Mouse (Mus musculus) cerebellum, adult 2 months (tissue): Measurements from ENCODE around the gene Sox5. TPM values are rescaled to one million over a fixed set of nuclear protein-coding genes. Genes with fewer than 3 reads are reported as not detected.
A peak's percentile ranks its signal among the peaks of the same experiment; 100 is the strongest.

Source experiments
- DNase-seq, 2 experiments: peaks; one replicate each; pipeline ENCODE4 v3.0.0; 2021
- H3K27ac ChIP-seq: fragments of 200-500 bp; 2 replicates; pipeline ENCODE4 v1.5.1; 2012; ENCODE audit warnings: low read length, control low read depth, inconsistent platforms; ENCODE audit not compliant: insufficient read depth
- H3K27me3 ChIP-seq: fragments of 200-500 bp; 2 replicates; pipeline ENCODE4 v1.6.1; 2012; ENCODE audit warnings: inconsistent platforms, mild to moderate bottlenecking, low read length, moderate library complexity; ENCODE audit not compliant: control insufficient read depth, insufficient read depth
- H3K4me1 ChIP-seq: fragments of 200-500 bp; 2 replicates; pipeline ENCODE4 v1.6.1; 2011; ENCODE audit warnings: low read length; ENCODE audit not compliant: control insufficient read depth, insufficient read depth
- H3K4me3 ChIP-seq: fragments of 200-500 bp; replicated peaks from 2 replicates; pipeline ENCODE3; 2011; ENCODE audit warnings: mild to moderate bottlenecking, low read depth, low read length, control low read depth; ENCODE audit not compliant: insufficient read depth
- CTCF ChIP-seq: fragments of 200-500 bp; IDR thresholded peaks from 2 replicates; pipeline ENCODE4 v1.5.1; 2011; ENCODE audit warnings: low read depth, mild to moderate bottlenecking, control low read depth, low read length, moderate library complexity, borderline replicate concordance; ENCODE audit not compliant: insufficient read depth
- POLR2A ChIP-seq: fragments of 200-500 bp; IDR thresholded peaks from 2 replicates; pipeline ENCODE4 v1.6.1; 2011; ENCODE audit warnings: low read length, control low read depth, borderline replicate concordance; ENCODE audit not compliant: insufficient read depth
- WGBS: fragments of 180-500 bp; shearing (Covaris S2); methylation state at CpG from one replicate; pipeline ENCODE4 v1.1.7; 2018; 5-methylcytosine and 5-hydroxymethylcytosine counted together
- polyA plus RNA-seq: library from polyadenylated mRNA; depleted of rRNA; stranded (reverse); fragments of >200 nt; gene quantifications from 2 replicates; pipeline ENCODE4 v1.2.3, GENCODE M21; 2012

The Sox5 gene
- polyA plus RNA-seq, 1 experiment = 13.3 TPM

GRCm38 (mm10) chr6:144815542-144815941 is 33.8 kb upstream of the Sox5 start:
- 87% methylated on average over 5 of the region's 5 CpGs for WGBS

GRCm38 (mm10) chr6:144814931-144815364 is 33.2 kb upstream of the Sox5 start:
- H3K27me3 ChIP-seq = no peaks in the 10 kb centered on the region
- H3K27ac ChIP-seq = no peak overlapping the region
- no peaks in the 10 kb centered on the region for H3K4me1 ChIP-seq
- no peak overlapping the region for H3K4me3 ChIP-seq
- 7% methylated on average over 6 of the region's 6 CpGs for WGBS
- TF ChIP-seq POLR2A (no peak), CTCF (peak; percentile 39; the same call in 1 of the 2 replicates)
- DNase-seq = peak; percentile 19 to 33

More at GRCm38 (mm10) chr6:144815542-144815941, 33.8 kb upstream of the Sox5 start:
- no peak for DNase-seq
- Histone ChIP-seq H3K27ac (no peak overlapping the region), H3K4me3 (no peak overlapping the region), H3K4me1 (no peaks in the 10 kb centered on the region), H3K27me3 (no peaks in the 10 kb centered on the region)
- TF ChIP-seq POLR2A = no peak
- no peak for TF ChIP-seq CTCF

GRCm38 (mm10) chr6:144804321-144804720 is 22.5 kb upstream of the Sox5 start:
- H3K27me3 ChIP-seq = no peaks in the 10 kb centered on the region
- no peak for TF ChIP-seq POLR2A
- no peak for TF ChIP-seq CTCF
- no peak overlapping the region for H3K4me3 ChIP-seq
- WGBS = 73% methylated on average over 5 of the region's 5 CpGs
- H3K4me1 ChIP-seq = no peaks in the 10 kb centered on the region
- no peak for DNase-seq
- H3K27ac ChIP-seq = no peak overlapping the region

GRCm38 (mm10) chr6:144803063-144803462 is 21.3 kb upstream of the Sox5 start:
- WGBS = 100% methylated on average over 1 of the region's 1 CpGs
- H3K4me1 ChIP-seq = no peaks in the 10 kb centered on the region
- TF ChIP-seq POLR2A (no peak), CTCF (no peak)

GRCm38 (mm10) chr6:144794356-144794755 is 12.6 kb upstream of the Sox5 start:
- TF ChIP-seq CTCF (no peak), POLR2A (no peak)
- WGBS = 83% methylated on average over 3 of the region's 3 CpGs

More at GRCm38 (mm10) chr6:144803063-144803462, 21.3 kb upstream of the Sox5 start:
- H3K4me3 ChIP-seq = no peak overlapping the region
- no peak for DNase-seq
- no peaks in the 10 kb centered on the region for H3K27me3 ChIP-seq
- H3K27ac ChIP-seq = no peak overlapping the region

GRCm38 (mm10) chr6:144792871-144793270 is 11.1 kb upstream of the Sox5 start:
- WGBS = 26% methylated on average over 8 of the region's 8 CpGs
- no peak for DNase-seq
- no peak overlapping the region for H3K27ac ChIP-seq
- H3K27me3 ChIP-seq = no peaks in the 10 kb centered on the region
- TF ChIP-seq POLR2A = no peak
- TF ChIP-seq CTCF = no peak
- H3K4me1 ChIP-seq = no peaks in the 10 kb centered on the region; the same call in 1 of the 2 replicates
- H3K4me3 ChIP-seq = no peak overlapping the region

More at GRCm38 (mm10) chr6:144794356-144794755, 12.6 kb upstream of the Sox5 start:
- Histone ChIP-seq H3K27me3 (no peaks in the 10 kb centered on the region), H3K4me1 (no peaks in the 10 kb centered on the region; the same call in 1 of the 2 replicates), H3K4me3 (no peak overlapping the region), H3K27ac (no peak overlapping the region)
- no peak for DNase-seq

GRCm38 (mm10) chr6:144783295-144783694 is 1.5 kb upstream of the Sox5 start:
- Histone ChIP-seq H3K27me3 (no peaks in the 10 kb centered on the region), H3K4me1 (no peaks in the 10 kb centered on the region), H3K27ac (no peak overlapping the region), H3K4me3 (no peak overlapping the region)
- DNase-seq = no peak
- TF ChIP-seq POLR2A (no peak), CTCF (no peak)

GRCm38 (mm10) chr6:144782866-144783265 is 1.1 kb upstream of the Sox5 start:
- TF ChIP-seq POLR2A = no peak
- H3K4me1 ChIP-seq = no peaks in the 10 kb centered on the region
- DNase-seq = no peak
- no peak overlapping the region for H3K27ac ChIP-seq
- H3K4me3 ChIP-seq = no peak overlapping the region
- H3K27me3 ChIP-seq = no peaks in the 10 kb centered on the region
- WGBS = 36% methylated on average over 12 of the region's 12 CpGs
